Mouse (Mus musculus): ENCODE results near the gene Hecw2. TPM values are rescaled to one million over a fixed set of nuclear protein-coding genes. Genes with fewer than 3 reads are reported as not detected.

Hecw2 gene
- polyA plus RNA-seq, 1 experiment = 1.3 TPM

DNA sequence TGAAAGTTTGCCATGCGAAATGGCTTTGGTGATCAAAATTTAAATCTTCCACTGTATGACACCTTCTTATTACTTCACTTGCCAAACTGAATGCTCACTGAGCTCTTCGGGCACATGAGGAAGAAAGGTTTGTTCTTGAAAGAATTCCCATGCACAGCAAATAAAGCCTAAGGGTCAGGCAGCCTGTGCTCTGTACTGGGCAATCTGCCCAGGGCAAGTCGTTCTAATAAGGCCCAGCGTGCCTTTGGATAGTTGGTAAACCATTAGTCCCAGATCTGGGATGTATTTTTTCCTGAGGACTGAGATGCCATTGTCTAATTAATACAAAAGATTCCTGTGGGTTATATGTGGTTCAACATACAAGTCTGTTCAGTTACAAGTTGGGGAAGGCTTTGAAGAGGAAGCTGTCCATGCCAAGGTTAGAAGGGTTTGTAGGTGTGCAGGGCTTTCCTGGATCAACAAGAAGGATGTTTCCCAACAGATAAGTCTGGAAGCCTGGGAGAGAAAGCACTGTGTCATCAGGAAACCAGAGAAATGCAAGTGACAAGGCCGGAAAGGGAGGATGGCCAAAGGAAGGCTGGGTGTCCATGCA, 374.8 kb downstream of the Hecw2 start:
- H3K36me3 ChIP-seq (ENCODE audit: control insufficient read depth, insufficient read depth, low read length) = no peaks in the 10 kb centered on the region
- no peak for TF ChIP-seq CTCF (IDR thresholded peaks at IDR 0.05; ENCODE audit: control insufficient read depth, insufficient read depth, insufficient replicate concordance, low read depth, low read length)
- no peak for TF ChIP-seq POLR2A (IDR thresholded peaks at IDR 0.05; ENCODE audit: control insufficient read depth, low read depth, low read length)
- H3K27me3 ChIP-seq (ENCODE audit: control insufficient read depth, insufficient read depth, low read length) = no peaks in the 10 kb centered on the region
- peaks cover 4% of the 10 kb centered on the region for H3K4me1 ChIP-seq (ENCODE audit: control insufficient read depth, insufficient read depth, low read length)
- no peak overlapping the region for H3K27ac ChIP-seq (ENCODE audit: control insufficient read depth, insufficient read depth, low read depth, low read length)
- no peak overlapping the region for H3K4me3 ChIP-seq (ENCODE audit: control insufficient read depth, low read depth, low read length)

DNA sequence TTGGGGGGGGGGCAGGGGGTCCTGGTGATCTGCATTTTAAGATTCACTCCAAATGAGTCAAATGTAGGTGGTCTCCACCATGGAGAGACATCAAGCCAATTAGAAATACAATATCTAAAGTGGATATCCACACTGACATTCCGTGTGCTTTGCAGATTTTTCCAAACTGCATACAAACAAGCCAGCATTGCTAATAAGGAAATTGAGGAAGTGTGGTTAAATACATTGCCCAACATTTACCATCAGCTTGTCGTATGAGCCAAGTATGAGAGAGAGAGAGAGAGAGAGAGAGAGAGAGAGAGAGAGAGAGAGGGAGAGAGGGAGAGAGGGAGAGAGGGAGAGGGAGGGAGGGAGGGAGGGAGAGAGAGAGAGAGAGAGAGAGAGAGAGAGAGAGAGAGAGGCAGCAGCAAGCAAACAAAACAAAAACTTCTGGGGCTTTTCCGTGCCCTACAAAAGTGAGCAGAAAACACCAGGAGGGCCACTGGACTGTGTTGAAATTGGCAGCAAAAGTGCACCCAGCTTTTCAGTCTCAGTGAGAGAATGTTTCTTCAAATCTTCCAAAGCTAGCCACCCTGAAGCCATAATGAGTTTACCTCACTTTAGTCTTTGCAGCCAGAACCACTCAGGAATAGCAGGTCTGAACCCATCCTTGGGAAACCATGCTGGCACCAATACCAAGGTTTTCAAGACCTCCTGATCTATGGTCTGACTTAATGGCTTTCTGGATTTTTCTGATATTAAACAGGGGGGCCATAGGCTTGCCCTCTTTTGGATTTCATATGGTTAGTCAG, 376.7 kb downstream of the Hecw2 start:
- Histone ChIP-seq H3K36me3 (ENCODE audit: control insufficient read depth, insufficient read depth, low read length) (no peaks in the 10 kb centered on the region), H3K27me3 (ENCODE audit: control insufficient read depth, insufficient read depth, low read length) (no peaks in the 10 kb centered on the region), H3K4me3 (ENCODE audit: control insufficient read depth, low read depth, low read length) (no peak overlapping the region), H3K4me1 (ENCODE audit: control insufficient read depth, insufficient read depth, low read length) (peaks cover under 1% of the 10 kb centered on the region), H3K27ac (ENCODE audit: control insufficient read depth, insufficient read depth, low read depth, low read length) (no peak overlapping the region)
- TF ChIP-seq POLR2A (IDR thresholded peaks at IDR 0.05; ENCODE audit: control insufficient read depth, low read depth, low read length) = no peak
- no peak for TF ChIP-seq CTCF (IDR thresholded peaks at IDR 0.05; ENCODE audit: control insufficient read depth, insufficient read depth, insufficient replicate concordance, low read depth, low read length)

DNA sequence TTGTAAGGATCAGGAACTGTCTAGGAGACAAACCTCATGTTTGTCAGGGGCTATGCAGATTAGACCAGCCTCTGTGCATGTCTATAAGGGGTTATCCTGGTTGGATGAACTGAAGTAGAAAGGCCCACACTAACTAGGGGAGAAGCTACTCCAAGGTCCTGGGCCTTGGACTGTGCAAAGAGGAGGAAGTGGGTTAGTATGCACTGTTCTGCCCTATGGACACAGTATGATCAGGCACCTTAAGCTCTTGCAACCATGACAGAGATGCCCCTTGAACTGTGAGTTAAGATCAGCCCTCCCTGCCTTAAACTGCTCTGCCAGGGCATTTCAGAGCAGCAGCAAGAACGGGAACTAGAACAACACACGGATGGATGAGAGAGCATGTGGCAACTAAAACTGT, 378.6 kb downstream of the Hecw2 start:
- H3K27ac ChIP-seq (ENCODE audit: control insufficient read depth, insufficient read depth, low read depth, low read length) = no peak overlapping the region
- H3K4me1 ChIP-seq (ENCODE audit: control insufficient read depth, insufficient read depth, low read length) = peaks cover 4% of the 10 kb centered on the region
- H3K27me3 ChIP-seq (ENCODE audit: control insufficient read depth, insufficient read depth, low read length) = no peaks in the 10 kb centered on the region
- TF ChIP-seq CTCF (IDR thresholded peaks at IDR 0.05; ENCODE audit: control insufficient read depth, insufficient read depth, insufficient replicate concordance, low read depth, low read length) (no peak), POLR2A (IDR thresholded peaks at IDR 0.05; ENCODE audit: control insufficient read depth, low read depth, low read length) (no peak)
- no peaks in the 10 kb centered on the region for H3K36me3 ChIP-seq (ENCODE audit: control insufficient read depth, insufficient read depth, low read length)
- H3K4me3 ChIP-seq (ENCODE audit: control insufficient read depth, low read depth, low read length) = no peak overlapping the region

DNA sequence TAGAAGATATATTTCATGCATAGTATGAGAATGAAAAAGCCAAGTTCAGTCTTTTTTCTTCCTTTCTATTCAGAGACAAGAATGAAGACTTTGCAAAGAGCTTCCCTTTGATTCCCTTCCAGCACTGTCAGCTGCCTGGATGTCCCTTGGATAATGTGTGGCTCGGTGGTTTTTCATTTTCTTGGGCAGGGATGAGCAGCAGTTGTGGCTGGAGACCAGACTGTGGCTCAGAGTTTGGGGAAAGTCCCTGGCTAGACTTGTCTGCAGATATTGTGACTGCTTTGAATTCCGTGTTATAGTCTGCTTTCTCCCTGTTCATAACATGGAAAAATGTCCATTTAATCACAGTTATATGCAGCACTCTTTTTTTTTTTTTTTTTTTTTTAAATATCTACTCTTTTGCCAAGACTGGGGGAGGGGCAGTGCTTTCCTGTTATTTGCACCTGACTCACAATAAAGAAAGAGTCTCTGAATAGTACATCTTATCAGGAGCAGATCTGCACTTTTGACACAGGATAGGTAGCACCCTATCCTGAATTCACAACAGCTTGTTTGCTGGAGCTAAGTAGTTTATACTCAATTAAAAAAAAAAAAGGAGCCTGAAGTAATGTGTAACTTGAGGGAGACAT, 380.8 kb downstream of the Hecw2 start:
- Histone ChIP-seq H3K27me3 (ENCODE audit: control insufficient read depth, insufficient read depth, low read length) (no peaks in the 10 kb centered on the region), H3K36me3 (ENCODE audit: control insufficient read depth, insufficient read depth, low read length) (no peaks in the 10 kb centered on the region), H3K4me1 (ENCODE audit: control insufficient read depth, insufficient read depth, low read length) (peaks cover 4% of the 10 kb centered on the region), H3K27ac (ENCODE audit: control insufficient read depth, insufficient read depth, low read depth, low read length) (no peak overlapping the region), H3K4me3 (ENCODE audit: control insufficient read depth, low read depth, low read length) (no peak overlapping the region)
- no peak for TF ChIP-seq POLR2A (IDR thresholded peaks at IDR 0.05; ENCODE audit: control insufficient read depth, low read depth, low read length)
- TF ChIP-seq CTCF (IDR thresholded peaks at IDR 0.05; ENCODE audit: control insufficient read depth, insufficient read depth, insufficient replicate concordance, low read depth, low read length) = no peak

- H3K4me1 ChIP-seq (ENCODE audit: control insufficient read depth, insufficient read depth, low read length) = peaks cover 4% of the 10 kb centered on the region
- TF ChIP-seq POLR2A (IDR thresholded peaks at IDR 0.05; ENCODE audit: control insufficient read depth, low read depth, low read length) = no peak
- TF ChIP-seq CTCF (IDR thresholded peaks at IDR 0.05; ENCODE audit: control insufficient read depth, insufficient read depth, insufficient replicate concordance, low read depth, low read length) = no peak
- H3K27me3 ChIP-seq (ENCODE audit: control insufficient read depth, insufficient read depth, low read length) = no peaks in the 10 kb centered on the region
- H3K4me3 ChIP-seq (ENCODE audit: control insufficient read depth, low read depth, low read length) = no peak overlapping the region
- H3K27ac ChIP-seq (ENCODE audit: control insufficient read depth, insufficient read depth, low read depth, low read length) = no peak overlapping the region
- no peaks in the 10 kb centered on the region for H3K36me3 ChIP-seq (ENCODE audit: control insufficient read depth, insufficient read depth, low read length)
Measured at GRCm38 (mm10) chr1:53811919-53812318, 383.0 kb downstream of the Hecw2 start.

- Histone ChIP-seq H3K27ac (ENCODE audit: control insufficient read depth, insufficient read depth, low read depth, low read length) (no peak overlapping the region), H3K4me1 (ENCODE audit: control insufficient read depth, insufficient read depth, low read length) (peaks cover 3% of the 10 kb centered on the region), H3K36me3 (ENCODE audit: control insufficient read depth, insufficient read depth, low read length) (no peaks in the 10 kb centered on the region), H3K27me3 (ENCODE audit: control insufficient read depth, insufficient read depth, low read length) (no peaks in the 10 kb centered on the region), H3K4me3 (ENCODE audit: control insufficient read depth, low read depth, low read length) (no peak overlapping the region)
- TF ChIP-seq POLR2A (IDR thresholded peaks at IDR 0.05; ENCODE audit: control insufficient read depth, low read depth, low read length) (no peak), CTCF (IDR thresholded peaks at IDR 0.05; ENCODE audit: control insufficient read depth, insufficient read depth, insufficient replicate concordance, low read depth, low read length) (no peak)
Measured at GRCm38 (mm10) chr1:53808229-53808628, 386.7 kb downstream of the Hecw2 start.

DNA sequence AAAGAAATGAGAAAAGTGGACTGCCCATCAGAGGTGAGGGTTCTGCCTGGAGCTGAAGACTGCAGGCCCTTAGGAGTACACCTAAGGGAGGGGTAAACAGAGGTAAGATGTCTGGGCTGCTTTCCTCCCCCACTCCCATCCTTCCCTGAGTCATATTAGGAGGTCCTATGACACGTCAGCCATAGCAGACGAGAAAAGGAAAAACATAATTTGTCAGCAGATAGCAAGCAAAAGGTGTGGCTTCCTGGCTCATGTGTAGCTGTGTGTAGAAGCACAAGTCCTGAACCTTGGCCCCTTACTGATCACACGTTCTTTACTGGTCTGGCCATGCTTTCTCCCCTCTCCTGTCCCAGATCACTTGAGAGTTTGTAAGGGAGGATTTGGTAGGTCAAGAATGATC, 397.2 kb downstream of the Hecw2 start:
- no peak for TF ChIP-seq POLR2A (IDR thresholded peaks at IDR 0.05; ENCODE audit: control insufficient read depth, low read depth, low read length)
- no peak for TF ChIP-seq CTCF (IDR thresholded peaks at IDR 0.05; ENCODE audit: control insufficient read depth, insufficient read depth, insufficient replicate concordance, low read depth, low read length)
- Histone ChIP-seq H3K4me1 (ENCODE audit: control insufficient read depth, insufficient read depth, low read length) (no peaks in the 10 kb centered on the region), H3K27me3 (ENCODE audit: control insufficient read depth, insufficient read depth, low read length) (no peaks in the 10 kb centered on the region), H3K36me3 (ENCODE audit: control insufficient read depth, insufficient read depth, low read length) (no peaks in the 10 kb centered on the region), H3K4me3 (ENCODE audit: control insufficient read depth, low read depth, low read length) (no peak overlapping the region), H3K27ac (ENCODE audit: control insufficient read depth, insufficient read depth, low read depth, low read length) (no peak overlapping the region)

Data from testis, adult 2 months (tissue).